Mouse (Mus musculus): ENCODE results near the gene Cgn.

- TF ChIP-seq CTCF (conservative IDR thresholded peaks at IDR 0.05; ENCODE audit: insufficient read depth, insufficient read length, low read depth, low read length) (peak; percentile 69), POLR2A (IDR thresholded peaks at IDR 0.05; ENCODE audit: low read depth, low read length) (no peak)
Observed at GRCm38 (mm10) chr3:94811628-94812027, 25.3 kb upstream of the Cgn start.

Measured in kidney, adult 2 months (tissue).